Mouse (Mus musculus) limb, embryonic 12.5 days (tissue): Measurements from ENCODE around the gene Mon2. TPM values are rescaled to one million over a fixed set of nuclear protein-coding genes. Genes with fewer than 3 reads are reported as not detected.
"Not testable (repeated sequence)": the region's sequence is repeated elsewhere in the genome, so short reads cannot be mapped to it uniquely, and the experiment has no call there.

Experiments used
- ATAC-seq: fragments of 200-750 bp; cut with Nextera tagmentation; 2 replicates; pipeline ENCODE4 v1.8.0; 2017; ENCODE audit warnings: low read depth, moderate TSS enrichment; ENCODE audit not compliant: insufficient number of reproducible peaks, insufficient read depth, low FRiP score, low TSS enrichment
- H3K27ac ChIP-seq: fragments of 300-500 bp; sonication (generic); 2 replicates; pipeline ENCODE4 v1.5.1; 2016; ENCODE audit warnings: mild to moderate bottlenecking, moderate library complexity
- H3K27me3 ChIP-seq: fragments of 300-500 bp; sonication (generic); 2 replicates; pipeline ENCODE4 v1.6.1; 2016; ENCODE audit warnings: mild to moderate bottlenecking, moderate library complexity
- H3K36me3 ChIP-seq: fragments of 300-500 bp; sonication (generic); 2 replicates; pipeline ENCODE4 v1.6.1; 2016; ENCODE audit warnings: mild to moderate bottlenecking, moderate library complexity
- H3K4me1 ChIP-seq: fragments of 300-500 bp; sonication (generic); replicated peaks from 2 replicates; pipeline ENCODE4 v1.6.1; 2016
- H3K4me2 ChIP-seq: fragments of 300-500 bp; sonication (generic); 2 replicates; pipeline ENCODE4 v1.6.1; 2016; ENCODE audit warnings: mild to moderate bottlenecking, moderate library complexity
- H3K4me3 ChIP-seq: fragments of 300-500 bp; sonication (generic); replicated peaks from 2 replicates; pipeline ENCODE4 v1.5.1; 2016; ENCODE audit warnings: mild to moderate bottlenecking
- H3K9ac ChIP-seq: fragments of 300-500 bp; sonication (generic); replicated peaks from 2 replicates; pipeline ENCODE4 v1.6.1; 2016; ENCODE audit warnings: mild to moderate bottlenecking, moderate library complexity
- H3K9me3 ChIP-seq: fragments of 300-500 bp; sonication (generic); 2 replicates; pipeline ENCODE4 v1.6.1; 2016; ENCODE audit warnings: mild to moderate bottlenecking, moderate library complexity
- WGBS: fragments of 180-500 bp; shearing (Covaris S2); methylation state at CpG from one replicate; pipeline ENCODE4 v1.1.7; 2016; 5-methylcytosine and 5-hydroxymethylcytosine counted together
- polyA plus RNA-seq: library from polyadenylated mRNA; unstranded; fragments of >200 nt; fragmentation: Nextera tagmentation; extraction: Ambion mirVana; gene quantifications from 2 replicates; pipeline ENCODE4 v1.2.1, GENCODE M21; 2016

The Mon2 gene
- polyA plus RNA-seq, 1 experiment from 2014 or later: 42.5 TPM

GRCm38 (mm10) chr10:122982909-122983578 lies 93.3 kb downstream of the Mon2 start:
- no peak for ATAC-seq
- H3K4me3 ChIP-seq: peak overlapping the region; percentile 87
- peaks cover 12% of the 10 kb centered on the region for H3K9me3 ChIP-seq
- H3K27me3 ChIP-seq: no peaks in the 10 kb centered on the region
- H3K9ac ChIP-seq: no peak overlapping the region
- H3K36me3 ChIP-seq: peaks cover 33% of the 10 kb centered on the region
- H3K27ac ChIP-seq: peak overlapping the region; percentile 100; the same call in 1 of the 2 replicates
- peak overlapping the region; percentile 64 for H3K4me2 ChIP-seq
- WGBS: 88% methylated on average over 11 of the region's 11 CpGs
- H3K4me1 ChIP-seq: peaks cover 25% of the 10 kb centered on the region

- 96% methylated on average over 12 of the region's 12 CpGs for WGBS
- no peak for ATAC-seq
- Histone ChIP-seq H3K9ac (no peak overlapping the region), H3K9me3 (peaks cover 12% of the 10 kb centered on the region), H3K4me3 (no peak overlapping the region), H3K4me1 (peaks cover 14% of the 10 kb centered on the region), H3K36me3 (peaks cover 33% of the 10 kb centered on the region), H3K27me3 (no peaks in the 10 kb centered on the region), H3K27ac (no peak overlapping the region), H3K4me2 (no peak overlapping the region)
Measured at GRCm38 (mm10) chr10:122980123-122980522, 96.2 kb downstream of the Mon2 start.

- no peak for ATAC-seq
- Histone ChIP-seq H3K27ac (no peak overlapping the region), H3K36me3 (peaks cover 33% of the 10 kb centered on the region)
Measured at GRCm38 (mm10) chr10:122979356-122979755, 96.9 kb downstream of the Mon2 start.

GRCm38 (mm10) chr10:122976038-122976437 lies 100.3 kb downstream of the Mon2 start:
- no peak overlapping the region for H3K4me3 ChIP-seq
- WGBS: 91% methylated on average over 9 of the region's 9 CpGs
- H3K27me3 ChIP-seq: no peaks in the 10 kb centered on the region
- no peak for ATAC-seq
- H3K36me3 ChIP-seq: peaks cover 17% of the 10 kb centered on the region; the same call in 1 of the 2 replicates
- peaks cover 12% of the 10 kb centered on the region for H3K9me3 ChIP-seq
- H3K9ac ChIP-seq: no peak overlapping the region
- H3K27ac ChIP-seq: no peak overlapping the region
- H3K4me1 ChIP-seq: peaks cover 6% of the 10 kb centered on the region
- H3K4me2 ChIP-seq: no peak overlapping the region

More at GRCm38 (mm10) chr10:122979356-122979755, 96.9 kb downstream of the Mon2 start:
- no peak overlapping the region for H3K4me2 ChIP-seq
- no peak overlapping the region for H3K9ac ChIP-seq
- H3K4me1 ChIP-seq: peaks cover 14% of the 10 kb centered on the region
- peaks cover 12% of the 10 kb centered on the region for H3K9me3 ChIP-seq
- H3K27me3 ChIP-seq: no peaks in the 10 kb centered on the region
- H3K4me3 ChIP-seq: no peak overlapping the region

GRCm38 (mm10) chr10:122973241-122973640 lies 103.1 kb downstream of the Mon2 start:
- no peak for ATAC-seq
- no peaks in the 10 kb centered on the region for H3K9me3 ChIP-seq
- no peak overlapping the region for H3K4me2 ChIP-seq
- no peak overlapping the region for H3K27ac ChIP-seq
- H3K36me3 ChIP-seq: no peaks in the 10 kb centered on the region
- H3K4me3 ChIP-seq: no peak overlapping the region
- no peak overlapping the region for H3K9ac ChIP-seq
- H3K27me3 ChIP-seq: no peaks in the 10 kb centered on the region
- peaks cover 6% of the 10 kb centered on the region for H3K4me1 ChIP-seq

GRCm38 (mm10) chr10:122970188-122970587 lies 106.1 kb downstream of the Mon2 start:
- H3K4me1 ChIP-seq: peaks cover 6% of the 10 kb centered on the region; the same call in 1 of the 2 replicates
- no peak overlapping the region for H3K4me3 ChIP-seq
- WGBS: 95% methylated on average over 7 of the region's 7 CpGs

GRCm38 (mm10) chr10:122966421-122966820 lies 109.9 kb downstream of the Mon2 start:
- Histone ChIP-seq H3K9ac (no peak overlapping the region), H3K4me3 (no peak overlapping the region), H3K27me3 (peaks cover 12% of the 10 kb centered on the region; the same call in 1 of the 2 replicates), H3K9me3 (peaks cover 5% of the 10 kb centered on the region; the same call in 1 of the 2 replicates), H3K4me2 (no peak overlapping the region), H3K4me1 (peaks cover 16% of the 10 kb centered on the region), H3K27ac (no peak overlapping the region), H3K36me3 (no peaks in the 10 kb centered on the region)
- 68% methylated on average over 7 of the region's 7 CpGs for WGBS
- ATAC-seq: no peak

More at GRCm38 (mm10) chr10:122970188-122970587, 106.1 kb downstream of the Mon2 start:
- no peak for ATAC-seq
- H3K9ac ChIP-seq: no peak overlapping the region
- no peak overlapping the region for H3K27ac ChIP-seq
- H3K4me2 ChIP-seq: no peak overlapping the region
- H3K9me3 ChIP-seq: peaks cover 5% of the 10 kb centered on the region; the same call in 1 of the 2 replicates
- H3K27me3 ChIP-seq: no peaks in the 10 kb centered on the region
- no peaks in the 10 kb centered on the region for H3K36me3 ChIP-seq

- H3K27me3 ChIP-seq: peaks cover 12% of the 10 kb centered on the region; the same call in 1 of the 2 replicates
- not testable (repeated sequence) for H3K36me3 ChIP-seq, H3K4me3 ChIP-seq, H3K4me2 ChIP-seq, H3K9ac ChIP-seq, ATAC-seq, H3K27ac ChIP-seq, H3K9me3 ChIP-seq
- peaks cover 21% of the 10 kb centered on the region for H3K4me1 ChIP-seq
- WGBS: 93% methylated on average over 5 of the region's 5 CpGs
Measured at GRCm38 (mm10) chr10:122965650-122966049, 110.7 kb downstream of the Mon2 start.

- Histone ChIP-seq H3K4me3 (peak overlapping the region; percentile 28; the same call in 1 of the 2 replicates), H3K27ac (no peak overlapping the region)
Measured at GRCm38 (mm10) chr10:122964241-122964636, 112.1 kb downstream of the Mon2 start.

GRCm38 (mm10) chr10:122963463-122964240 lies 112.7 kb downstream of the Mon2 start:
- H3K4me1 ChIP-seq: peaks cover 24% of the 10 kb centered on the region
- H3K27me3 ChIP-seq: peaks cover 12% of the 10 kb centered on the region; the same call in 1 of the 2 replicates
- H3K9ac ChIP-seq: peak overlapping the region; percentile 40
- 7% methylated on average over 21 of the region's 21 CpGs for WGBS
- no peak overlapping the region for H3K27ac ChIP-seq
- no peaks in the 10 kb centered on the region for H3K36me3 ChIP-seq
- ATAC-seq: no peak
- peaks cover 10% of the 10 kb centered on the region; the same call in 1 of the 2 replicates for H3K9me3 ChIP-seq
- peak overlapping the region; percentile 28 for H3K4me3 ChIP-seq
- peak overlapping the region; percentile 54 for H3K4me2 ChIP-seq

More at GRCm38 (mm10) chr10:122964241-122964636, 112.1 kb downstream of the Mon2 start:
- Histone ChIP-seq H3K36me3 (no peaks in the 10 kb centered on the region), H3K4me2 (peak overlapping the region; percentile 54), H3K4me1 (peaks cover 24% of the 10 kb centered on the region), H3K9me3 (peaks cover 9% of the 10 kb centered on the region; the same call in 1 of the 2 replicates), H3K27me3 (peaks cover 12% of the 10 kb centered on the region; the same call in 1 of the 2 replicates), H3K9ac (no peak overlapping the region)
- 38% methylated on average over 4 of the region's 4 CpGs for WGBS
- ATAC-seq: no peak

GRCm38 (mm10) chr10:122962651-122963050 lies 113.7 kb downstream of the Mon2 start:
- peaks cover 6% of the 10 kb centered on the region; the same call in 1 of the 2 replicates for H3K9me3 ChIP-seq
- no peak overlapping the region for H3K27ac ChIP-seq
- no peak overlapping the region for H3K4me2 ChIP-seq
- WGBS: 71% methylated on average over 9 of the region's 9 CpGs
- H3K4me3 ChIP-seq: no peak overlapping the region
- no peak overlapping the region for H3K9ac ChIP-seq
- no peak for ATAC-seq
- H3K27me3 ChIP-seq: peaks cover 12% of the 10 kb centered on the region; the same call in 1 of the 2 replicates
- no peaks in the 10 kb centered on the region for H3K36me3 ChIP-seq
- H3K4me1 ChIP-seq: peaks cover 24% of the 10 kb centered on the region
